Mouse (Mus musculus) stomach, embryonic 16.5 days (tissue): ENCODE data around the gene Rhobtb3. TPM values are rescaled to one million over a fixed set of nuclear protein-coding genes. Genes with fewer than 3 reads are reported as not detected.

Source experiments
- polyA plus RNA-seq: library from polyadenylated mRNA; unstranded; fragments of >200 nt; fragmentation: Nextera tagmentation; extraction: Ambion mirVana; gene quantifications from 2 replicates; pipeline ENCODE4 v1.2.1, GENCODE M21; 2015

The Rhobtb3 gene
- polyA plus RNA-seq, 1 experiment from 2014 or later: 20.0 TPM

Other genes with a start within 250 kb of the Rhobtb3 start
- 17.5 and 19.4 TPM in 2 replicates for gene Ell2, start 237.2 kb downstream of the Rhobtb3 start, polyA plus RNA-seq
- gene Glrx, start 104.1 kb downstream of the Rhobtb3 start, polyA plus RNA-seq: 99.8 and 113 TPM in 2 replicates
- 0.35 and 0.57 TPM in 2 replicates for gene Spata9, start 23.2 kb upstream of the Rhobtb3 start, polyA plus RNA-seq
- 19.8 and 23.5 TPM in 2 replicates for gene Rfesd, start 74.8 kb upstream of the Rhobtb3 start, polyA plus RNA-seq
- gene Gpr150, start 113.1 kb upstream of the Rhobtb3 start, polyA plus RNA-seq: 0.12 and 0.47 TPM in 2 replicates
- gene Arsk, start 154.7 kb upstream of the Rhobtb3 start, polyA plus RNA-seq: 7.5 and 8.2 TPM in 2 replicates
- 14.6 and 16.0 TPM in 2 replicates for gene Ttc37, start 154.8 kb upstream of the Rhobtb3 start, polyA plus RNA-seq